ENCODE assay signal across 19 mouse cellular contexts in genomic region chr3:84687488-84687846, GRCm38 (mm10). TPM values are rescaled to one million over a fixed set of nuclear protein-coding genes. Genes with fewer than 3 reads are reported as not detected.
"Had no signal": no experiment of that assay in that cellular context is flagged by ENCODE, and none has a peak within 500 bp of the region (broad histone marks: within the 10 kb centered on the region; RNA-seq: fewer than 3 reads in every experiment).

No protein-coding gene starts in this region.

- H3K4me2 ChIP-seq: liver, embryonic 13.5 days; neural tube, embryonic 12.5 days; neural tube, embryonic 15.5 days had no signal

- H3K9ac ChIP-seq: liver, embryonic 13.5 days; neural tube, embryonic 12.5 days; neural tube, embryonic 15.5 days had no signal

- H3K4me3 ChIP-seq: liver, embryonic 13.5 days; megakaryocyte, embryonic 14.5 days; midbrain, embryonic 10.5 days; neural tube, embryonic 12.5 days; neural tube, embryonic 15.5 days had no signal

- DNase-seq: kidney, adult 9 months; kidney, postnatal 14 days; kidney, postnatal 4 days; liver, embryonic 13.5 days; lung, adult 2 months; lung, postnatal 14 days; lung, postnatal 4 days; right cerebral cortex, adult 18-20 months; right cerebral cortex, postnatal 14 days; right cerebral cortex, postnatal 4 days; thymus, adult 2 months; thymus, postnatal 14 days; thymus, postnatal 4 days had no signal

- H3K36me3 ChIP-seq: liver, embryonic 13.5 days; midbrain, embryonic 10.5 days; neural tube, embryonic 12.5 days; neural tube, embryonic 15.5 days had no signal

- H3K9me3 ChIP-seq: liver, embryonic 13.5 days; megakaryocyte, embryonic 14.5 days; midbrain, embryonic 10.5 days; neural tube, embryonic 12.5 days; neural tube, embryonic 15.5 days had no signal

- H3K27me3 ChIP-seq: neural tube, embryonic 12.5 days; neural tube, embryonic 15.5 days had no signal

- H3K27ac ChIP-seq: liver, embryonic 13.5 days; midbrain, embryonic 10.5 days; neural tube, embryonic 12.5 days; neural tube, embryonic 15.5 days; stomach, postnatal 0 days had no signal

RNA-seq across cellular contexts. Expression of gene Tmem154, which starts 21.5 kb away (rescaled TPM):
- total RNA-seq: midbrain, postnatal 0 days had no signal
